Mouse (Mus musculus): ENCODE measurements around the gene Rbm19.

DNA sequence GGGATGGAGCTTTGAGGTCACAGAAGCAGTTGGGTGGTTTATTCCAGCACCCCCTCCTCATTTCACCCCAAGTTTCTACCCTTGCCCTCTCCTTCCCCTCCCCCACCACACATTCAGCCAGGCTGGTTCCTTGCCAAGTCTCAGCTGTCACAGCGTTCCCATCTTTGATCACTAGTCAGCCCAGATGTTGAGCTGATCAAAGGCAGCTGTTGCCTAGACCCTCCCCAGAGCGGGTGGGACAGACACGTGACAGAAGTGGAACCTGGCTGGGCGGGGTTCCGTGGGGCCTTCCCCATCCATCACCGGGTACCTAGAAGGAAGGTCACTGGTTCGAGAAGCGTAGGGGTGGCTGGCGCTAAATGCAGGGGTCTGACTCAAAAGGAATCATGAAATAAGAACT, 19.2 kb upstream of the Rbm19 start:
- TF ChIP-seq CTCF (conservative IDR thresholded peaks at IDR 0.05; ENCODE audit: low read length), result no peak
- no peak for TF ChIP-seq POU5F1 (IDR thresholded peaks at IDR 0.05; ENCODE audit: borderline replicate concordance, low read length)
- TF ChIP-seq NANOG (IDR thresholded peaks at IDR 0.05; ENCODE audit: borderline replicate concordance, low read length), result no peak
